Mouse (Mus musculus): ENCODE results near the gene Spam1. TPM values are rescaled to one million over a fixed set of nuclear protein-coding genes. Genes with fewer than 3 reads are reported as not detected.

The Spam1 gene
- polyA plus RNA-seq (2014; fragmentation: Nextera tagmentation; extraction: Ambion mirVana): not detected in 2 replicates

DNA sequence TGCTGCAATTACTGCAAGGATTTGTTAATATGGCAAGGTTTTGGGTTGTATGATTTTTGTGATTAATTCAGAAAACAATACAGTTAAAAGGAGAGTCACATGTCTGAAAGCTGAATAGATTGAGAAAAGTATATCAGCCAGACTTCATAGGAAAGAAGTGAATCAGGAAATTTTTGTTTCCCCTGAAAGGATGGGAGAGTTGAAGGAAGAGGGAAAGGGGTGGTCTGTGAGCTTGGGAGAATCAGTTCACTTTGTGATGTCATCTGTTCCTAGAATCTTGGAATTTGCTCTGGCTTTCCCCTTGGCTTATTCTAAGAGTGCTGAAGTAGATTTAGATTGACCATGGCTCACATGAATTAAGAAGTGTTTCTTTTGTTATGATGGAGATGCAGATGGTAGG lies at the start of gene Spam1:
Gene Spam1 (plus strand): TSS at position 301 of the 400 bp plus-strand sequence.
- no peak for ATAC-seq (replicated peaks; ENCODE audit: insufficient number of reproducible peaks, low FRiP score, low TSS enrichment)
- H3K36me3 ChIP-seq (ENCODE audit: control insufficient read depth, insufficient read depth, low read length): no peaks in the 10 kb centered on the region
- H3K4me1 ChIP-seq (ENCODE audit: control insufficient read depth, insufficient read depth, low read length): no peaks in the 10 kb centered on the region
- no peaks in the 10 kb centered on the region for H3K27me3 ChIP-seq (ENCODE audit: control insufficient read depth, insufficient read depth, low read length)
- no peak within 1 kb of the TSS for H3K27ac ChIP-seq (ENCODE audit: low read depth, low read length)
- no peak within 1 kb of the TSS for H3K9ac ChIP-seq (ENCODE audit: low read depth, low read length)
- H3K4me3 ChIP-seq (ENCODE audit: low read depth, low read length): no peak within 1 kb of the TSS
- H3K4me2 ChIP-seq: no peak within 1 kb of the TSS
- H3K9me3 ChIP-seq (replicated peaks; ENCODE audit: control insufficient read depth, low read length): no peaks in the 10 kb centered on the region

DNA sequence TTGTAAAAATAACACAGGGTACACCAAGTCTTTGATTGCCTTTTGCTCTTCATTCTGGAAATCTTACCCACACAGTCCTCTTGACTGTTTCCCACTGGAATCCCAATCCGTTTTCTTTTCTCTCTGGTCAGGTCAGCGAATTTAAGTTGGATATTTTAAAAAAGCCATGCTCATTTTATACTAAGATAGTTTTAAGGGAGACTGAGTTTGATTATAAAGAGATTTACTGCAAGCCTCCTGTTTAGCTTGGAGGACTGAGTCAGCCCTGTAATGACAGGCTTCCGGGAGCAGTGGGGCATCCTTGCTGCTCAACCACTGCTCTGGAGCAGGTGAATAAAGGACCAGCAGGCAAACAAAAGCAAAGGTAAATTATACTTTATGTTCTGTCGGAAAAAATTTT lies 43.0 kb upstream of the Spam1 start, which contains the start of gene Hyal4:
Gene Hyal4 (plus strand): TSS at position 301 of the 400 bp plus-strand sequence.
- H3K4me2 ChIP-seq: no peak within 1 kb of the TSS
- ATAC-seq (replicated peaks; ENCODE audit: insufficient number of reproducible peaks, low FRiP score, low TSS enrichment): no peak
- no peak within 1 kb of the TSS for H3K9ac ChIP-seq (ENCODE audit: low read depth, low read length)
- no peaks in the 10 kb centered on the region for H3K9me3 ChIP-seq (replicated peaks; ENCODE audit: control insufficient read depth, low read length)
- no peaks in the 10 kb centered on the region for H3K4me1 ChIP-seq (ENCODE audit: control insufficient read depth, insufficient read depth, low read length)
- H3K4me3 ChIP-seq (ENCODE audit: low read depth, low read length): no peak within 1 kb of the TSS
- no peak within 1 kb of the TSS for H3K27ac ChIP-seq (ENCODE audit: low read depth, low read length)
- WGBS (ENCODE audit: insufficient replicate concordance): 73% methylated on average over 4 of the region's 4 CpGs
- H3K27me3 ChIP-seq (ENCODE audit: control insufficient read depth, insufficient read depth, low read length): no peaks in the 10 kb centered on the region
- H3K36me3 ChIP-seq (ENCODE audit: control insufficient read depth, insufficient read depth, low read length): no peaks in the 10 kb centered on the region

DNA sequence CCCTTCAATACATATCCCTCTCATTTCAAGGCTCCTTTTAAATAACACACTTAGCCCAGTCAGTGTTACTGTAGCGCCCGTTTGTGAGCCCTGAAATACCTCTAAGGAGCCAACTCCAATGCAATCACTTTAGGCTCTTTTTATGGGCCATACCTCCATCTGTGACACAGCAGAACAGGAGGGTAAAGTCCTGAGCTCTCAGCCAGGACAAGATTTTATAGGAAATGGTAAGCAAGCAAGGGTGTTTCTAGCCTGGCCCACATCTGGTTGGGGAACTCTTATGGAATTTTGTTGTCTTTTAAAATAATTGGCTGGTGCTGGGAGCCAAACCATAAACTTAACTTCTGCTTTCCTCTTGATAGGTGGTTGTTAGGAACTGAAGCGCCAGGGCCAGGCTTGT lies 31.7 kb upstream of the Spam1 start:
- no peak overlapping the region for H3K4me3 ChIP-seq (ENCODE audit: low read depth, low read length)
- 77% methylated on average over 3 of the region's 3 CpGs for WGBS (ENCODE audit: insufficient replicate concordance)
- no peak for ATAC-seq (replicated peaks; ENCODE audit: insufficient number of reproducible peaks, low FRiP score, low TSS enrichment)
- no peak overlapping the region for H3K9ac ChIP-seq (ENCODE audit: low read depth, low read length)
- no peaks in the 10 kb centered on the region for H3K27me3 ChIP-seq (ENCODE audit: control insufficient read depth, insufficient read depth, low read length)
- no peaks in the 10 kb centered on the region for H3K4me1 ChIP-seq (ENCODE audit: control insufficient read depth, insufficient read depth, low read length)
- H3K4me2 ChIP-seq: no peak overlapping the region
- no peak overlapping the region for H3K27ac ChIP-seq (ENCODE audit: low read depth, low read length)
- no peaks in the 10 kb centered on the region for H3K9me3 ChIP-seq (replicated peaks; ENCODE audit: control insufficient read depth, low read length)
- no peaks in the 10 kb centered on the region for H3K36me3 ChIP-seq (ENCODE audit: control insufficient read depth, insufficient read depth, low read length)

DNA sequence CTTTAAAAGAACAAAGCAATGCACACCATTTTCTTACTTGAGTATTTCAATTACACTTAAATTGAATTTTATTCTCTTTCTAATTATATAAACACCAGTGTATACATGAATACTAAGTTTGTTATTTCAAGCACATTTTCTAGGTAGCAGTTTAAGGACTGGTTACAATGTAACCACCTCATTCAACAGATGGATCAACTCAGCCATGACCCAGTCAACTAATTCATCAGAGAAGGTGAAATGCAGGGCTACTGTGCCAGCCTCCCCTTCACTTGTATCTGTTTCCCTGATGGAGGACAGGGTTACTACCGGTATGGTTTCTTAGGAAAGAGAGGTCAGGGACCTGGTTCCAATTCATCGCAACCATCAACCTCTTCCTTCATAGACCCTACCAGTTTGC lies 24.7 kb upstream of the Spam1 start:
- no peak overlapping the region for H3K4me3 ChIP-seq (ENCODE audit: low read depth, low read length)
- 80% methylated on average over 2 of the region's 2 CpGs for WGBS (ENCODE audit: insufficient replicate concordance)

DNA sequence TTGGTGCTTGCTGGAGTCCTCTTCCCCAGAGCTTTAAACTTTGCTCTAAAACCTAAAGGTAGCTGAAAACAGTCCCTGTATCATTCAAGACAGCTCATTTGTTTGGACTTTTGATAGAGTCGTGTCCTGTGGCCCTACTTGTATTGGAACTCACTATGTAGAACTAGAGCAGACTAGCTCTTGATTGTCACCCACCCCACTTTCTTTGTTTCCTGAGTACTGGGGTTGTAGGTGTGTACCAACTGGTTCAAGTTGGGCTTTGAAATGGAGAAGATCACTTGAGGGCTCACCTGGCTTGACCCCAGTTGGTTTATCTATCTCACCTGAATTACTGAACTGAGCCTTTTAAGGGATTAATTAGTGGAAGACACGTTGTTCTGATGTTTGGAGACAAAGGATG lies 11.8 kb upstream of the Spam1 start:
- Histone ChIP-seq H3K4me1 (ENCODE audit: control insufficient read depth, insufficient read depth, low read length) (no peaks in the 10 kb centered on the region), H3K27ac (ENCODE audit: low read depth, low read length) (no peak overlapping the region), H3K36me3 (ENCODE audit: control insufficient read depth, insufficient read depth, low read length) (no peaks in the 10 kb centered on the region), H3K9ac (ENCODE audit: low read depth, low read length) (no peak overlapping the region), H3K9me3 (replicated peaks; ENCODE audit: control insufficient read depth, low read length) (no peaks in the 10 kb centered on the region), H3K4me3 (ENCODE audit: low read depth, low read length) (no peak overlapping the region), H3K4me2 (no peak overlapping the region), H3K27me3 (ENCODE audit: control insufficient read depth, insufficient read depth, low read length) (no peaks in the 10 kb centered on the region)
- 58% methylated on average over 2 of the region's 2 CpGs for WGBS (ENCODE audit: insufficient replicate concordance)
- no peak for ATAC-seq (replicated peaks; ENCODE audit: insufficient number of reproducible peaks, low FRiP score, low TSS enrichment)

More for the DNA sequence above, 24.7 kb upstream of the Spam1 start:
- Histone ChIP-seq H3K9me3 (replicated peaks; ENCODE audit: control insufficient read depth, low read length) (no peaks in the 10 kb centered on the region), H3K27me3 (ENCODE audit: control insufficient read depth, insufficient read depth, low read length) (no peaks in the 10 kb centered on the region), H3K9ac (ENCODE audit: low read depth, low read length) (no peak overlapping the region), H3K27ac (ENCODE audit: low read depth, low read length) (no peak overlapping the region), H3K4me1 (ENCODE audit: control insufficient read depth, insufficient read depth, low read length) (no peaks in the 10 kb centered on the region), H3K36me3 (ENCODE audit: control insufficient read depth, insufficient read depth, low read length) (no peaks in the 10 kb centered on the region), H3K4me2 (no peak overlapping the region)
- ATAC-seq (replicated peaks; ENCODE audit: insufficient number of reproducible peaks, low FRiP score, low TSS enrichment): no peak

DNA sequence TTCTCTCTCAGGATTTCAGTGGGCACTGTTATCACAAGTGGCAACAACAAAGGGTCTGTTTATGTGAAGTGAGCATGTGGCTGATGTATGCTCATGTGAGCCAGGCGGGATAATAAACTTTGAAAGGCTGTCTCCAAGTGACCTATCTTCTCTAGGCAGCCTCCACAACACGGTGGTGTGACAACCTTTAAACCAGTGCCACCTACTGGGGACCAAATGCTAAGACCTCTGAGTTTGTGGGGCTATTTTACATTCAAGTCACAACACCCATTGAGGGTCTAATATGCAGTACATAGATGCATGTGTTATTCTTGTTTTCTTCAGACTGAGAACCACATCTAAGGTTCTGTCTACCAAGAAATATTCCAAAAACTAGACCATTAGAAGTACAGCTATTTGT lies 31.1 kb downstream of the Spam1 start:
- no peak overlapping the region for H3K4me3 ChIP-seq (ENCODE audit: low read depth, low read length)
- no peaks in the 10 kb centered on the region for H3K27me3 ChIP-seq (ENCODE audit: control insufficient read depth, insufficient read depth, low read length)
- H3K27ac ChIP-seq (ENCODE audit: low read depth, low read length): no peak overlapping the region
- H3K36me3 ChIP-seq (ENCODE audit: control insufficient read depth, insufficient read depth, low read length): no peaks in the 10 kb centered on the region
- no peak for ATAC-seq (replicated peaks; ENCODE audit: insufficient number of reproducible peaks, low FRiP score, low TSS enrichment)
- H3K4me2 ChIP-seq: no peak overlapping the region
- no peak overlapping the region for H3K9ac ChIP-seq (ENCODE audit: low read depth, low read length)
- 34% methylated on average over 2 of the region's 2 CpGs for WGBS (ENCODE audit: insufficient replicate concordance)
- H3K9me3 ChIP-seq (replicated peaks; ENCODE audit: control insufficient read depth, low read length): no peaks in the 10 kb centered on the region
- no peaks in the 10 kb centered on the region for H3K4me1 ChIP-seq (ENCODE audit: control insufficient read depth, insufficient read depth, low read length)

Other genes with a start within 250 kb of the Spam1 start
- gene Lmod2, start 193.4 kb upstream of the Spam1 start, polyA plus RNA-seq (2014; fragmentation: Nextera tagmentation; extraction: Ambion mirVana): 43.7 and 53.6 TPM in 2 replicates
- gene Wasl, start 126.2 kb upstream of the Spam1 start, polyA plus RNA-seq (2014; fragmentation: Nextera tagmentation; extraction: Ambion mirVana): 37.5 and 47.1 TPM in 2 replicates
- gene Hyal6, start 57.9 kb upstream of the Spam1 start, polyA plus RNA-seq (2014; fragmentation: Nextera tagmentation; extraction: Ambion mirVana): not detected in 2 replicates
- not detected in 2 replicates for gene Hyal4, start 42.9 kb upstream of the Spam1 start, polyA plus RNA-seq (2014; fragmentation: Nextera tagmentation; extraction: Ambion mirVana)
- gene Hyal5, start 66.8 kb downstream of the Spam1 start, polyA plus RNA-seq (2014; fragmentation: Nextera tagmentation; extraction: Ambion mirVana): not detected in 2 replicates
- gene Tmem229a, start 165.1 kb downstream of the Spam1 start, polyA plus RNA-seq (2014; fragmentation: Nextera tagmentation; extraction: Ambion mirVana): 0.23 and 0.24 TPM in 2 replicates